ENCODE assay signal across 23 mouse cellular contexts in the genomic region with DNA sequence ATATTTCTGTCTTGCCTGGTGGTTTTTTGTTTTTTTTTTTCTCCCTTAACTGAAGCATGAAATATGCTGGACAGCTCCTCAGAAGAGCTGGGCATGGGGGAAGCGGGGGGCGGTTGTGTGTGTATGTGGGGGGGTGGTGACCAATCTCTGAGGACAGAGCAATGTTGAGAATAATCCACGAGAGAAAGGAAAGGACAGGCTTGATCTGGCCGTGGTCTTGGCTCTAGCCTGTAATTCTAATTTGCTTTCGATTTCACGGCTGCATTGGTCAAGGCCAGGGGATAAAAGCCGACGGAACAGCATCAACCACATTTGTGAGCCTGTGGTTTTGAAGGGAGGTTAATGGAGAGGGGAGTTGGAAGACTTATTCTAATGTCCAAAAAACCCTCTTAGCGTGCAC. TPM values are rescaled to one million over a fixed set of nuclear protein-coding genes. Genes with fewer than 3 reads are reported as not detected.
DNase-seq lines count a peak whose midpoint lies in the region; ATAC-seq lines count a peak whose summit lies in the region.
"Had no signal": no experiment of that assay in that cellular context is flagged by ENCODE, and none has a peak within 500 bp of the region (broad histone marks: within the 10 kb centered on the region; RNA-seq: fewer than 3 reads in every experiment).

No protein-coding gene starts in this region.

- H3K9me3 ChIP-seq in midbrain, embryonic 15.5 days = no peaks in the 10 kb centered on the region; the same call in 1 of the 2 replicates
- peaks cover 4% of the 10 kb centered on the region for H3K9me3 ChIP-seq in forebrain, embryonic 16.5 days (ENCODE audit: control insufficient read depth, low read length)

- H3K4me2 ChIP-seq in midbrain, embryonic 15.5 days = no peak overlapping the region
- no peak overlapping the region for H3K4me2 ChIP-seq in forebrain, embryonic 16.5 days (ENCODE audit: low read length)
- H3K4me2 ChIP-seq: embryonic facial prominence, embryonic 15.5 days; limb, embryonic 15.5 days had no signal

- peaks cover 11% of the 10 kb centered on the region; the same call in 1 of the 2 replicates for H3K4me1 ChIP-seq in midbrain, embryonic 15.5 days
- no peaks in the 10 kb centered on the region for H3K4me1 ChIP-seq in forebrain, embryonic 16.5 days (replicated peaks; ENCODE audit: control insufficient read depth, insufficient read depth, low read length)
- H3K4me1 ChIP-seq: forebrain, embryonic 10.5 days; heart, embryonic 10.5 days; limb, embryonic 15.5 days had no signal

- H3K36me3 ChIP-seq in midbrain, embryonic 15.5 days (replicated peaks) = no peaks in the 10 kb centered on the region
- no peaks in the 10 kb centered on the region for H3K36me3 ChIP-seq in forebrain, embryonic 16.5 days (ENCODE audit: control insufficient read depth, insufficient read depth)
- H3K36me3 ChIP-seq: embryonic facial prominence, embryonic 15.5 days; forebrain, embryonic 10.5 days; limb, embryonic 15.5 days had no signal

- no peaks in the 10 kb centered on the region for H3K27me3 ChIP-seq in midbrain, embryonic 15.5 days (replicated peaks)
- H3K27me3 ChIP-seq in forebrain, embryonic 16.5 days (replicated peaks; ENCODE audit: control insufficient read depth, insufficient read depth, low read length) = no peaks in the 10 kb centered on the region
- H3K27me3 ChIP-seq: embryonic facial prominence, embryonic 15.5 days; limb, embryonic 15.5 days had no signal

- WGBS in midbrain, embryonic 15.5 days = 41% methylated on average over 9 of the region's 9 CpGs
- 77% methylated on average over 9 of the region's 9 CpGs for WGBS in forebrain, embryonic 16.5 days

- no peak overlapping the region for H3K9ac ChIP-seq in midbrain, embryonic 15.5 days
- H3K9ac ChIP-seq in forebrain, embryonic 16.5 days (replicated peaks; ENCODE audit: low read depth, low read length) = no peak overlapping the region
- H3K9ac ChIP-seq: embryonic facial prominence, embryonic 15.5 days; limb, embryonic 15.5 days had no signal

- no peak overlapping the region for H3K4me3 ChIP-seq in midbrain, embryonic 15.5 days
- H3K4me3 ChIP-seq in forebrain, embryonic 16.5 days (replicated peaks; ENCODE audit: low read length) = no peak overlapping the region
- H3K4me3 ChIP-seq: embryonic facial prominence, embryonic 15.5 days; forebrain, embryonic 10.5 days; heart, embryonic 10.5 days; limb, embryonic 15.5 days had no signal

- no peak; the same call in 1 of the 2 replicates for ATAC-seq in midbrain, embryonic 15.5 days (replicated peaks)
- no peak for ATAC-seq in forebrain, embryonic 16.5 days

- H3K27ac ChIP-seq in midbrain, embryonic 15.5 days = 0 out of 2 replicates have a peak overlapping the region, but pooled peaks have one; percentile 9
- H3K27ac ChIP-seq in forebrain, embryonic 16.5 days (ENCODE audit: low read length) = no peak overlapping the region
- H3K27ac ChIP-seq: embryonic facial prominence, embryonic 15.5 days; forebrain, embryonic 10.5 days; heart, embryonic 10.5 days; limb, embryonic 15.5 days; stomach, postnatal 0 days had no signal

- intact Hi-C loops in left cerebral cortex, postnatal 4 days (cut with DNase I) = no loop called here

- peak; percentile 74 to 75 for DNase-seq in cerebellum, postnatal 10 days
- no peak for DNase-seq in cerebellum, postnatal 36 days
- peak; percentile 49 for DNase-seq in left cerebral cortex, postnatal 4 days
- DNase-seq in left cerebral cortex, adult 9 months (ENCODE audit: low spot score in 2 of 2) = no peak
- peak; percentile 4 for DNase-seq in NIH3T3 (ENCODE audit: low read depth)
- no peak for DNase-seq in kidney, postnatal 36 days
- DNase-seq: gastrocnemius, postnatal 25 days; heart, postnatal 14 days; kidney, adult 2 months; kidney, postnatal 25 days; layer of hippocampus, adult 9-11 months; lung, postnatal 10 days; right cerebral cortex, postnatal 14 days; thymus, postnatal 14 days had no signal

RNA-seq across cellular contexts. Expression of a gene that starts 54.7 kb away (rescaled TPM):
- 1 to 10 TPM; 3.7 to 6.8 TPM for total RNA-seq in left cerebral cortex, postnatal 4 days (2021)
- 1.7 and 1.8 TPM in 2 replicates for polyA plus RNA-seq in midbrain, embryonic 15.5 days (2015; fragmentation: Nextera tagmentation; extraction: Ambion mirVana)
- polyA plus RNA-seq in forebrain, embryonic 16.5 days (2015; fragmentation: Nextera tagmentation; extraction: Ambion mirVana) = 1.3 and 1.8 TPM in 2 replicates
- total RNA-seq: gastrocnemius, postnatal 25 days; megakaryocyte-erythroid progenitor cell, adult 5-6 weeks had no signal
- polyA plus RNA-seq: spleen, adult 2 months had no signal

Comparison
In these comparisons a context has a peak if more than half of its experiments do, and no peak if none do; other contexts are left out.
1. DNase-seq: peak in cerebellum, postnatal 10 days (2 of 2), left cerebral cortex, postnatal 4 days (single experiment) and NIH3T3 (single experiment); none in cerebellum, postnatal 36 days (0 of 2), left cerebral cortex, adult 9 months (0 of 2) and kidney, postnatal 36 days (0 of 2).